Mouse (Mus musculus) left cerebral cortex, adult 18-20 months (tissue): ENCODE results near the gene Tmem25. TPM values are rescaled to one million over a fixed set of nuclear protein-coding genes. Genes with fewer than 3 reads are reported as not detected.

Experiments used
- DNase-seq, 2 experiments: peaks; one replicate each; pipeline ENCODE4 v3.0.0; 2021 to 2022; ENCODE audit warnings: low spot score in 2 of 2, mixed read lengths in 1 of 2
- long read RNA-seq, 2 experiments: library from polyadenylated mRNA; stranded (forward); transcript quantifications; one replicate each; pipeline ENCODE4 v2.0.0; 2021
- total RNA-seq, 2 experiments: library from RNA; stranded (reverse); gene quantifications; 2 replicates each; pipeline ENCODE4 v1.2.3; 2021

The Tmem25 gene
- total RNA-seq, result 10 to 100 TPM; 52.2 to 66.1 TPM
- long read RNA-seq, experiment 1, transcript Tmem25-201 (9 exons, 2,448 nt), result major isoform, 23 of 118 reads
- long read RNA-seq, experiment 1, transcript Tmem25-202 (7 exons, 2,649 nt), result minor isoform, 6 of 118 reads
- long read RNA-seq, experiment 1, partial matches to known transcripts, result 36 of 118 reads
- long read RNA-seq, experiment 1, other reads (novel, unspliced or antisense), result 52 of 118 reads
- long read RNA-seq, experiment 2, transcript Tmem25-201 (9 exons, 2,448 nt), result major isoform, 30 of 81 reads
- long read RNA-seq, experiment 2, partial matches to known transcripts, result 21 of 81 reads
- long read RNA-seq, experiment 2, other reads (novel, unspliced or antisense), result 30 of 81 reads

DNA sequence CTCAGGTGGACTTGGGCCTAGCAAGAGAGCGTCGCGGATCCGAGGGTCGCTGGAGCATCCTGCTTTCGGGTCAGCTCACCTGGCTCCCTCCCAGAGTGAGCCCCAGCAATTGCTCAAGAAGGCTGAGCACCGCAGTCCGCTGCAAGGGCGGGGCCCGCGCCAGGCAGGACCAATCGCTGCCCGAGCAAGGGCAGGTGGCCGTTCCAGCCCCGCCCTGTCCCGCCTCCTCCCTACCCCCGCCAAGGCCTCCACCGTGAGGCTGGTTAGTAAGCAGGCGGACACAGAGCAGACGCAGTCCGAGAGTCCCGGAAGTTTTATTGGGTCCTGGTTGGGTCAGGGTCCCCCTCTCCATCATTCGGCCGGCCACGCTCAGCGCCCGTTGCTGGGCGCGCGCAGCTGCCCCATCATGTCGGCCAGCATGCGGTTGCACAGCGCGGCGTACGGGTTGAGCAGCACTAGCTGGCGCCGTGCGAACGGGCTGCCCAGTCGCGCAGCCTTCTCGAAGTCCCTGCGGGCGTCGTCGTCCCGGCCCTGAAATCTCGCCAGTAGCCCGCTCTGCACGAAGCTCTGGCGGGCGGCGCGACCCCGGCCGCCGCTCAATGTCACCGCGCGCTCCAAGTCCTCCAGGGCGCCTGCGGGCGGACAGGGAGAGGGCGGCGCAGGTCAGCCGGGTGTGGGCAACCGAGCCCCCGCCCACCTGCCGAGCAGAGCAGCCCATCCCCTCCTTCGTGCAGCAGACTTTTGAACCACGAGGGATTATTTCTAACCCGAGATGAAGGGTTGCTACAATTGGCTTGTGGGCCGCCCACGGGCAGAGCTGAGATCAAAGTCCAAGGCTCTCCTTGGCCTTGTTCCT, at the start of gene Tmem25:
Gene Tmem25 (minus strand): TSS at position 206 of the 856 bp plus-strand sequence.
- DNase-seq, result peak; percentile 85 to 92

DNA sequence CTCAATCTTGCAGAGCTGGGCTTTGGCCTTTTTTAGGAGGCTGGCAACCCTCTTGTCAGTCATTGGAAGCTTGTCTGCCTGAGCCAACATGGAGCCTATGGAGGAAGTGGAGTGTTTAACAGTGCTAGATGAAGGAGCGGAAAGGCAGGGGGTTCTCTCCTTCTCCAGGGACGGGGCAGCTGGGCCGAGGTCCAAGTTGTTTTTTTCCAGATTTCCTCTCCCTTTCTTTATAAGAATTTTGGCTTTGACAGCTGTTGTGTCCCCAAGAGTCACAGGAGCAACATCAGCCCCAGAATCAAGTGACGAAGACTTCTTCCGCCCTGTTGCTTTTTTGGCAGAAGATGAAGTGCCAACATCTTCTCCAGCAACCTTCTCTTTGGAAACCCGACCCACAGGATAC, 48.3 kb upstream of the Tmem25 start:
- no peak for DNase-seq

GRCm38 (mm10) chr9:44841241-44841640, 42.1 kb upstream of the Tmem25 start:
- no peak for DNase-seq

GRCm38 (mm10) chr9:44836439-44836838, 37.3 kb upstream of the Tmem25 start:
- peak; percentile 75 to 76 for DNase-seq

DNA sequence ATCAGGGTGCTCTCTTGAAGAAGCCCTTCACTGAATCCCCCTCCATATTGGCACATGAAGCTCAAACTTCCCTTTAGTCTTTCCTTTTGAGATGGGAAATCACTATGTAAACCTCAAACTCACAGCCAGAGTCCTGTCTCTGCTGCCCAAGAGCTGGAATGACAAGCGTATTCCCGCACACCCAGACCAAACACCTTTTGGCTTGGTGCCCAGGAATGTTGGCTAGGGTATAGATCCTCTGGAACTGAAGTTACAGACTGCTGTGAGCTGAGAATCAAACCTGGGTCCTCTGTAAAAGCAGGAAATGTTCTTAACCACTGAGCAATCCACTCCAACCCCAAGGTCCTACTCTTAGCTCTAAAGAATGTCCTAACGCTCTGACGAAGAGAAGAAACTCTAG, 33.2 kb upstream of the Tmem25 start:
- no peak for DNase-seq

DNA sequence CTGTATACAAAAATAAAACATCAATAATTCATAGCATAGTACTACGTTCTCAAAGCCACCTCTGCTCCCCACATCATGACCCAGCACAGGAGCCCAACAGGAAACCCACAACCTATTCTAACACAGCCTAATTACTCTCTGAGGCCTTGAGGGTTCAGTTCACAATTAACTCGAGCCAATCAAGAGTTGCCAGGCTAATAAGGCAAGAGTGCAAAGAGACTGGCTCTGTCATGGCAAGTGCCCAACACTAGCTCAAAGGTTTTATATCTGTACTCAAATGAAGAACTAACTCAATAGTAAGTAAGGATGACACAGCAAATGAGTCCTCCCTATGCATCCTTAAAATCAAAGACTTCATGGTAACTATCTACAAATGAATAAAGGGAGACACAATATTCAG, 31.4 kb upstream of the Tmem25 start:
- no peak for DNase-seq

- DNase-seq, result peak; percentile 50 to 61
Observed at GRCm38 (mm10) chr9:44828944-44829343, 29.8 kb upstream of the Tmem25 start.

DNA sequence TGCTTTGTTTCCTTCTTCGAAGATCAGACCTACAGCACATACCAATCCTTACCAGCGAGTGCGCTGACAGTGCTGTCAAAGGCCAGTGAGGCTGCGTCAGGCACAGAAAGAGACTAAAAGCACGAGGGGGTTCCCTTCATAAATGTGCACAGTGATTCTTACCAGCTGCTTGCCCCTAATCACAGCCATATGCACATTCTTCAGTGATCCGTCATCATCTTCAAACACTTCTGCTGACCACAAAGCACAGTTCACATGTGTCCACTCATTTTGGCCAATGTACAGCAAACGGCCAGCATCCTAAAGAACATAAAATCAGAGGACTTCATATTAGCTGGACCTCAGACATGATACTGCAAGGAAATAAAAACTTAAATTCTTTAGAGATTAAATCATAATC, 27.6 kb upstream of the Tmem25 start:
- DNase-seq, result no peak

DNA sequence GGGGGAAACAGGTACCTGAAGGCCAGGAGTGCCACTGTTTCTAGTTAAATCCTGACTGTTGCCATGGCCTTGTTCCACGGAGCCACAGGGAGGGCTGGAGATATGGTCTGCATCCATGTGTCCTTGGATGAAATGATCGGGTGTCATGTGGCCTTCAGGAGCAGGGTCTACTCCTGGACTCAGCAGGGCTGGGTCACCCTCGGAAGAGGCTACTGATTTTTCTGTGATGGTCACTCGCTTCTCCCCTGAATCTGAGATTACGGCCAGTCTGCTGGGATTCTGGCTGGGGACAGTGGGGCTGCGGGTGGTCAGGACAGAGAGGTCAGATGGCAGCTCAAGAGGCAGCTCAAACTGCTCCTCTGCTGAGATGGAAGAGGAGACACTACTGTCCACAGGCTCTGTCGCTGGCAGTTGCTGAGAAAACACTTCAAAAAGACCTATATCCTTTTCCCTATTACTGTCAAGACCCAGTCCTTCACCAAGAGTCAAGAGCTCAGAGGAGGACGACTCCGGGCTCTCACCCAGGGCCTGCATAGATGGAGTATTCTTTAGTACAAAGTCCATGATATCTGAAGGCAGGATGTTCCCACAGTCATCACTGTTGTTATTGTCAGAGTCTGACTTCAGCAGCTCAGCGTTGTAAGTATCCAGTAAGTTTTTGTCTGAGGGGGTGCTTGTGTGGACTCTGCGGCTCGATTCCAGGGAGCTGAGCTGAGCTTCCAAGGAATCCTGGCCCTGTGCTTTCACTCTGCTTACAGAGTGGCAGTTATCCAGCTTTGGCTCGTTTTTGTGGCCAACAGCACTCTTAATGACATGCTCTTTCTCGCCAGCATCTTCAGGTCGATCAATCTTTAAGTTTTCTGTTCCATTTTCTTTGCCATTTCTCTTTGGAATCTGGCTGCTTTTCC, 21.1 kb upstream of the Tmem25 start:
- no peak for DNase-seq

DNA sequence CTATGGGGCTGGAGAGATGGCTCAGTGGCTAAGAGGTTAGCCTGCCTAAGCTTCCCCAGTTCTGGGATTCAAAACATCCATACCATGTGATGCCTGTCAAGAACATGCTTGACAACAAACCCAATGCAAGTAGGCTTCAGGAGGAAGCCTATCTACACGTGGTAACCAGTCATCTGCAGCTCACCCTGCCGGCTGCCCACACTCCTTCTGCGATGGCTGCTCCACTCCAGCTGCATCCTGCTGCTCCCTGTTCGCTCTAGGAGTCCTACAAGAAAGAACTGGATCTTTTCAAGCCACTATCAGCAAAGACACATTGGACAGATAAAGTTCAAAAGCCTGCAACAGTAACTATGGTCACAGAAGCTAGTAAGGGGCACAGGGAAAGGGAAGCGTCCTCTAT, 18.4 kb upstream of the Tmem25 start:
- no peak for DNase-seq

DNA sequence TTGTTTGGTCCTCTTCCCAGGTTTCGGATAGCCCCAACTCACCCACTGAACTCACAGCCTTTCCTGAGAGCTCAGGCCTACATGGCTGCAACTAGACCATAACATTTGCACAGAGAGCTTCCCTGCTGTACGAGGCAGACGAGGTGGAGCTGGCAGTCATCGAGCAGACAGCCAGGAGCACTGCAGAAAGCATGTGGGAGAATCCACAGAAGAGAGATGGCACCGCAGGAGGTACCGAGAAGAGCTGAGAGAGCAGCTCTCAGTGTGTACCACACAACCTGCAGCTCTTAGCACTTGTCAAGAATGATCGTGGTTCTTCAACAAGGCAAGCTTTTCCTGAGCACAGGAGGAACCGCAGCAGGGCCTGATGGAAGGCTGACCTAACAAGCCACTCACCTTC, 15.1 kb upstream of the Tmem25 start:
- DNase-seq, result no peak

DNA sequence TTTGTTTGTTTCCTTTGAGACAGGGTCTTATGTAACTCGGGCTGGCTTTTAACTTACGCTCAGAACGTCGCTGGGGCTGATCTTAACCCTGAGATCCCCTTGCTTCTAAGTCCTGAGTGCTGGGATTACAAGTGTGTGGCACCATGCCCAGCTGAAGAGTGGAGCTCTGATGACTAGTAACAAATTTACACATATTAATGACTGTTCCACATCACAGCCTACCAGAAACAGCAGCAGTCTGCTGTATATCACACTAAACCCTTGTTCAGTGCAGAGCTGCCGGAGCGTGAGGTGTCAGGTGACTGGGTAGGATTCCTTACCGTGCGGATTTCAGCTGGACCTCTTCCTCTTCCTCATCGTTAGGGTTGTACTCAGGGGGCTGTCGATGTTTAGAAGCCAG, 11.2 kb upstream of the Tmem25 start:
- no peak for DNase-seq

GRCm38 (mm10) chr9:44807778-44808177, 8.7 kb upstream of the Tmem25 start:
- no peak for DNase-seq

DNA sequence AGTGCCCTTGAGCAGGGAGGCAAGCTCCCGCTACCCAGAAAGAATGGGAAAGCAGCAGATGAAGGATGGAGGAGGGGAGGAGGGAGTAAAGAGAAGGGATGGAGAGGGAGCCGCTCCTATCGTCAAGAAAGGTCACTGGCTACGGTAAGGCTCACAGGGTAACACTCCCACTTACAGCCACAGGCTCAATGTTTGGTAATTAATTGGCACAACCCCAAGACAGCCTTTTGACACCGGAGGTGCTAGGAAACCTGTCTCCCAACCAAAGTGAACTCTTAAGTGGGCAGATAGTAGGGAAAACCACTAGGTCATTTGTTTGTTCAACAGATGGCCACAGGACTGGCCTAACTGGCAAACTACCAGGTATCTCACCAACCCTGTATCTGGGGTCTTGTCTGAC, 8.0 kb upstream of the Tmem25 start:
- no peak for DNase-seq

GRCm38 (mm10) chr9:44805536-44805935, 6.4 kb upstream of the Tmem25 start:
- no peak for DNase-seq

DNA sequence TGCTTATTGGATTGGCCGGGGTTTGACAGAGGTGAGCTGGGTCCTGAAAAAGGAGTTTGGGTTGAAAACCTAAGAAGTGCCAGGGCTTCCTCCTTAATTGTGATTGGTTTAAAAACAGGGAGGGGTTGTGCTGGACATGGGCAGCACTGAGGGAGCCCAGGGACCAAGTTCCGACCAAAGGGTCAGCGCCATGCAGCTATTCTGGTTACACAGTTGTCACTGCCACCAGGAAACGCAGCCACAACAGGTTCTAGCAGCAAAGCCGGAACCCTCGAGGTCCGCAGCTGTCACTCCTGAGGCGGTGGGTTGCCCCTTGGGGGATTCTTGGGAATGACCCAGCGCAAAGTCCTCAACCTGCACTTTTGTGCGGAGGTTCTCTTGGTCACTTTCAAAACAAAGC, 5.6 kb upstream of the Tmem25 start:
- no peak for DNase-seq

GRCm38 (mm10) chr9:44802808-44803450, 3.8 kb upstream of the Tmem25 start, which contains the start of gene Ttc36:
Gene Ttc36 (minus strand): TSS chr9:44803072.
- DNase-seq, result no peak

DNA sequence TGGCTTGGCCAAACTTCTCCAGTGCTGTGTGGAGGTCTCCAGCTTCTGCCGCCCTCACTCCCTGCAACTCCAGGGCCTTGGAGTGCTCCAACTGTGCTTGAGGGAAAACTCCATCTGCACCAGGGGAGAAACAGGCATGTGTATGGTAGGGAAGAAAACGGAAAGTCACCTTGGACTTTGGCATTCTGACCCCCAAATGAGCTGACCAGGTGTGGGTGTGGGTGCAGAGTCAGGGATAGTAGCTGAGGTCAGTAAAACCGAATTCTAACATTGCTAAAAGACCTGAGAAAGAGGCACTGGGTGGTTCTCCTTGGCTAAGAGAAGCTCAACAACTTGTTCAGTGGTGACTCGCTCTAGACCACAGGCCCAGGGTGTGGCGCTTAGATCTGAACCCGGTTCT, 2.6 kb upstream of the Tmem25 start:
- no peak for DNase-seq

DNA sequence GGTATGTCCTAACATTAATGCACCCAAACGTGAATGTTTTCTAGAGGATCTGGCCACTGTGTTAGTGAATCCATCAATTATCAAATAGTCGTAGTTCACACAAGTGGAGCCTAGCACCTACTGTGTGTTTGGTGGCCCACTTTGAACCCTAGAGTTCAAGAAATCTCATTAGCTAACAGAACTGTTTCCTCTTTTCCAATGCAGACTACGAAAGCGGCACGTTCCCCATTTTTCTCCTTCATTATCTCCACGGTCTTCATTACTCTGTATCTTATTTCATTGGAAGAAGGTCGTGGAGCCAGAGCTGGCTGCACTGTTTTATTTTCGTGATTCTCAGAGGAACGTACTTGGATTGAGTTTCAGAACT, 834 bp upstream of the Tmem25 start:
- no peak for DNase-seq

- no peak for DNase-seq
Observed at GRCm38 (mm10) chr9:44798298-44798697, 809 bp downstream of the Tmem25 start.

- no peak for DNase-seq
Observed at GRCm38 (mm10) chr9:44792842-44793241, 6.3 kb downstream of the Tmem25 start.
